Mouse (Mus musculus) skeletal muscle tissue, adult 2 months (tissue): ENCODE results near the gene Dusp27.
A peak's percentile ranks its signal among the peaks of the same experiment; 100 is the strongest.

Source experiments
- DNase-seq: peaks from one replicate; pipeline ENCODE4 v3.0.0-alpha.2; 2012; ENCODE audit warnings: low read depth, low spot score

The Dusp27 gene

GRCm38 (mm10) chr1:166102920-166103608 lies 24.7 kb downstream of the Dusp27 start:
- DNase-seq: no peak

GRCm38 (mm10) chr1:166098120-166098519 lies 29.6 kb downstream of the Dusp27 start:
- no peak for DNase-seq

GRCm38 (mm10) chr1:166094462-166094861 lies 33.3 kb downstream of the Dusp27 start:
- DNase-seq: no peak

GRCm38 (mm10) chr1:166090306-166090705 lies 37.4 kb downstream of the Dusp27 start:
- DNase-seq: no peak

GRCm38 (mm10) chr1:166089739-166090138 lies 38.0 kb downstream of the Dusp27 start:
- no peak for DNase-seq

GRCm38 (mm10) chr1:166089337-166089736 lies 38.4 kb downstream of the Dusp27 start:
- DNase-seq: no peak

GRCm38 (mm10) chr1:166088446-166089170 lies 39.1 kb downstream of the Dusp27 start:
- no peak for DNase-seq

- DNase-seq: no peak
Measured at GRCm38 (mm10) chr1:166077052-166077735, 50.5 kb downstream of the Dusp27 start.

- no peak for DNase-seq
Measured at GRCm38 (mm10) chr1:166067856-166068440, 59.8 kb downstream of the Dusp27 start.

- DNase-seq: no peak
Measured at GRCm38 (mm10) chr1:166063870-166064269, 63.9 kb downstream of the Dusp27 start.

GRCm38 (mm10) chr1:166061532-166061931 lies 66.2 kb downstream of the Dusp27 start:
- DNase-seq: peak; percentile 6

- DNase-seq: no peak
Measured at GRCm38 (mm10) chr1:166060406-166060805, 67.3 kb downstream of the Dusp27 start.

- no peak for DNase-seq
Measured at GRCm38 (mm10) chr1:166056098-166056756, 71.5 kb downstream of the Dusp27 start.

- no peak for DNase-seq
Measured at GRCm38 (mm10) chr1:166053285-166053955, 74.3 kb downstream of the Dusp27 start.

GRCm38 (mm10) chr1:166049046-166049827 lies 78.5 kb downstream of the Dusp27 start:
- no peak for DNase-seq

GRCm38 (mm10) chr1:166048230-166048911 lies 79.4 kb downstream of the Dusp27 start:
- DNase-seq: no peak
